Mouse (Mus musculus) forelimb bud, embryonic 11.5 days (tissue): ENCODE measurements around the gene Gapvd1.
A peak's percentile ranks its signal among the peaks of the same experiment; 100 is the strongest.
"Not testable (repeated sequence)": the region's sequence is repeated elsewhere in the genome, so short reads cannot be mapped to it uniquely, and the experiment has no call there.

ENCODE experiments used
- DNase-seq: peaks from one replicate; pipeline ENCODE4 v3.0.0-alpha.2; 2012; ENCODE audit warnings: low read depth, low spot score

Gapvd1 gene

GRCm38 (mm10) chr2:34754551-34755358, at the start of gene Gapvd1:
Gene Gapvd1 (minus strand): TSS chr2:34755232.
- peak; percentile 32 for DNase-seq

DNA sequence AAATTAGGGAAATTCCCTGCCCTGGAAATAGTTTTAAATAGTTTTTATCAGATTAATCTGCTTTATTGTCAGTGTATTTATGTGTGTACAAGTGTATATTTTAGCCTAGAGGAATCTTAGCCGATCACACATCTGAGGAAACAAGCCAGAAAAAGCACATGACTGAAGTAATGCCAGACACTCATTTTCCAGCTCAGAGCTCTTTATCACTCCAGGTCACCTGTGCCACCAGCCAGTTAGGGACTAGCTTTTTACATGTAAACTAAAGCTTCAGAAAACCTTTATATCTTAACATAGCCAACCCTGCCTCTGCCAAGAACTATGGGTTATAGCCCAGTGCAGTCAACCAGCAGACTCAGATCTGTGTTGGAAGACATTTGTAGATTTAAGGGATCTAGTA, 49.8 kb upstream of the Gapvd1 start:
- DNase-seq, result no peak

- DNase-seq, result no peak
Measured at GRCm38 (mm10) chr2:34804172-34804571, 49.1 kb upstream of the Gapvd1 start.

GRCm38 (mm10) chr2:34803746-34804145, 48.7 kb upstream of the Gapvd1 start:
- DNase-seq, result no peak

- not testable (repeated sequence) for DNase-seq
Measured at GRCm38 (mm10) chr2:34802565-34803245, 47.7 kb upstream of the Gapvd1 start.

- DNase-seq, result peak; percentile 99
Measured at GRCm38 (mm10) chr2:34801516-34802482, 46.8 kb upstream of the Gapvd1 start.

DNA sequence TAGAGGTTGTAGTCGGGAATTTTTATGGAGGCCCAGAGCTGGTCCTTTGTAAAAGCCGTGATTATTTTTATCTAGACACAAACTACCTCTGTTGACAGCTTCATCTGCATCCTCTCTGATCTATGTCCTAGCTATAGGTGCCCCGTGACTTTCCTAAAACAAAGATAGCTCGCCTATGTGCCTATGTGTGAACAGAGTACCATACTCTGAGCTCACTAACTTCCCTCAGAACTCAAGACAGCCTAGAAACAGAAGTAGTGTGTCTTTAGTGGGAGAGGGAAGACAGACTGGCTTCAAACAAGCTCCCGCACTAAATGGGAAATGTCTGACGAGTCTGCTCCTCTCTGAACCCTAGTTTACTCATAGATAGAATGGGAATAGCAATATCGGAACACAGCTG, 45.3 kb upstream of the Gapvd1 start:
- no peak for DNase-seq

GRCm38 (mm10) chr2:34799357-34800256, 44.6 kb upstream of the Gapvd1 start, which contains the start of gene Rabepk:
Gene Rabepk (minus strand): TSS chr2:34799912.
- DNase-seq, result peak; percentile 82

DNA sequence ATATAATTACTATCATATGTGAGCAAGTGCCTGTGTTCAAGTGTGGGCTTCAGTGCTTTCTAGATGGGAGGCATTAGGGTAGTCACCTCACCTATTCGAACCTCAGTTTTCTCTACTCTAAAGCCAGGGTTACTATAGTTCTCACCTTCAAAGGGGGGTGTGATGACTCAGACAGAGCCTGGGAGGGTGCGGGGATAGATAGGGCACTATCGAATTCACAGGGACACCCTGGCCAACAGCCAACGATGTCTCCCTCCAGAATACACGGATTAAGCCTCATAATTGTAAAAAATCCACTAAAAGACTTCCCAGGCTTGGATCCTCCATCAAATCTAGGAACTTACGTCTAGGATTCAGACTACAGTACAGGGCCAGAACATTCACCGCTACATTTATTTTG, 40.4 kb upstream of the Gapvd1 start:
- DNase-seq, result no peak

DNA sequence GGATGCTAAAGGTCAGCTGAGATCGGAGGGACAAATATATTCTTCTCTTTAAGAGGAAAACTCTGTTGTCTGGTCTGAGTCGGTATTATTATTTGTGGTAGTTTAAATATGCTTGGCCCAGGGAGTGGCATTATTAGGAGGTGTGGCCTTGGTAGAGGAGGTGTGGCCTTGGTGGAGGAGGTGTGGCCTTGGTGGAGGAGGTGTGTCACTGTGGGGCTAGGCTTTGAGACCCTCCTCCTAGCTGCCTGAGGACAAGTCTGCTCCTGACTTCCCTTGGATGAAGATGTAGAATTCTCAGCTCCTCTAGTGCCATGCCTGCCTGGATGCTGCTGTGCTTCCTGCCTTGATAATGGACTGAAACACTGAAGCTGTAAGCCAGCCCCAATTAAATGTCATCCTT, 39.5 kb upstream of the Gapvd1 start:
- no peak for DNase-seq

- not testable (repeated sequence) for DNase-seq
Measured at GRCm38 (mm10) chr2:34792543-34792942, 37.5 kb upstream of the Gapvd1 start.

DNA sequence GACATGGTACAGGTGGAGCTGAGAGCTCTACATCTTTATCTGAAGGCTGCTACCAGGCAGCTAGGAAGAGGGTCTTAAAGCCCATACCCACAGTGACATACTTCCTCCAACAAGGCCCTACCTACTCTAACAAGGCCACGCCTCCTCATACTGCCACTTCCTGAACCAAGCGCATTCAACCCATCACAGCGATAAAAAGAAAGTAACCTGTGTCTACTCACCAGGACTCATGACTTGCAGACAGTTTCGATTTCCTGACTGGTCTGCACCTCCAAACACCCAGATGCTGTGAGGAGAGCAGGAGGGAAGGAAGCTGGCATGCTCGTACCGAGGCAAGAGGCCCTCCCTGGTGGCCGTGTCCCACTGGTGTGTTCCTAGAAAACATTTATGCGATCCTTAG, 35.2 kb upstream of the Gapvd1 start:
- DNase-seq, result no peak

DNA sequence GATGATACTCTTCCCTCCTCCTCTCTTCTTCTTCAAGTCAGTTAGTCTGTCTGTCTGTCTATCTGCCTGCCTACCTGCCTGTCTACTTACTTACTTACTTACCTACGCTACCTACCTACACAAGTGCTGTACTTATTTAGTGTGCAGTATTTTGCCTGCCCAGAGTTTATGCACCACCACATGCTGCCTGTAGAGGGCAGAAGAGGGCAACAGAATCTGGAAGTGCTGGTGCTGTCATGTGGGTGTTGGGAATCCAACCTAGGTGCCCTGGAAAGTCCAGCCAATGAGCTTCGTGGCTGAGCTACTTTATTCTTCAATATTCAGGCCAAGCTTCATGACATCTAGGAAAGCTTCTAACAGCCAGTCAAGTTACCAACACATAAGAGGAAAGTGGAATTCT, 29.1 kb upstream of the Gapvd1 start:
- peak; percentile 48 for DNase-seq

GRCm38 (mm10) chr2:34783064-34784020, 28.3 kb upstream of the Gapvd1 start:
- DNase-seq, result no peak

GRCm38 (mm10) chr2:34777237-34777868, 22.3 kb upstream of the Gapvd1 start:
- no peak for DNase-seq

DNA sequence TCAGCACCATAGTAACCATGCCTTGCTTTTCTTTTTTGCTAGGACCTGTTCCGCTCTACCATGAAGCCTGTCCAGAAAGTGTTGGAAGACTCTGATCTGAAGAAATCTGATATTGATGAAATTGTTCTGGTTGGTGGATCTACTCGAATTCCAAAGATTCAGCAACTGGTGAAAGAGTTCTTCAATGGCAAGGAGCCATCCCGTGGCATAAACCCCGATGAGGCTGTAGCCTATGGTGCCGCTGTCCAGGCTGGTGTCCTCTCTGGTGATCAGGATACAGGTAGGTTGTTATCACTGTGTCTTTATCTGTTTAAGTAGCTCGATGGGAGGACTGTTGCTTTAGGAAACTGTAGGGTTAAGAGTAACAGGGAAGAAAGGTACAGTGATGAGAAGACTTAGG, 19.5 kb upstream of the Gapvd1 start:
- DNase-seq, result no peak

DNA sequence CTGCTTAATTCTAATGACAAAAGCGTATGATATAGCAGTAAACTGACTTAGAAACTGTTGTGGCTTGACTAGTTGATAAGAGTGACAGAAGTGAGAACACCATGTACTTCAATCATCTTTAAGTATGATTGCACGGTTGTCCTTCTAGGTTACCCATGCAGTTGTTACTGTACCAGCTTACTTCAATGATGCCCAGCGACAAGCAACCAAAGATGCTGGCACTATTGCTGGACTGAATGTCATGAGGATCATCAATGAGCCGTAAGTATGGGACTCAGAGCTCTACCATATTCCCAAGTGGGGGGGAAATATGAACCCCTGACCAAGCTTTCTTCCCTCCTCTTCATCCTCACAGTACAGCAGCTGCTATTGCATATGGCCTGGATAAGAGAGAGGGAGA, 18.6 kb upstream of the Gapvd1 start:
- DNase-seq, result no peak

DNA sequence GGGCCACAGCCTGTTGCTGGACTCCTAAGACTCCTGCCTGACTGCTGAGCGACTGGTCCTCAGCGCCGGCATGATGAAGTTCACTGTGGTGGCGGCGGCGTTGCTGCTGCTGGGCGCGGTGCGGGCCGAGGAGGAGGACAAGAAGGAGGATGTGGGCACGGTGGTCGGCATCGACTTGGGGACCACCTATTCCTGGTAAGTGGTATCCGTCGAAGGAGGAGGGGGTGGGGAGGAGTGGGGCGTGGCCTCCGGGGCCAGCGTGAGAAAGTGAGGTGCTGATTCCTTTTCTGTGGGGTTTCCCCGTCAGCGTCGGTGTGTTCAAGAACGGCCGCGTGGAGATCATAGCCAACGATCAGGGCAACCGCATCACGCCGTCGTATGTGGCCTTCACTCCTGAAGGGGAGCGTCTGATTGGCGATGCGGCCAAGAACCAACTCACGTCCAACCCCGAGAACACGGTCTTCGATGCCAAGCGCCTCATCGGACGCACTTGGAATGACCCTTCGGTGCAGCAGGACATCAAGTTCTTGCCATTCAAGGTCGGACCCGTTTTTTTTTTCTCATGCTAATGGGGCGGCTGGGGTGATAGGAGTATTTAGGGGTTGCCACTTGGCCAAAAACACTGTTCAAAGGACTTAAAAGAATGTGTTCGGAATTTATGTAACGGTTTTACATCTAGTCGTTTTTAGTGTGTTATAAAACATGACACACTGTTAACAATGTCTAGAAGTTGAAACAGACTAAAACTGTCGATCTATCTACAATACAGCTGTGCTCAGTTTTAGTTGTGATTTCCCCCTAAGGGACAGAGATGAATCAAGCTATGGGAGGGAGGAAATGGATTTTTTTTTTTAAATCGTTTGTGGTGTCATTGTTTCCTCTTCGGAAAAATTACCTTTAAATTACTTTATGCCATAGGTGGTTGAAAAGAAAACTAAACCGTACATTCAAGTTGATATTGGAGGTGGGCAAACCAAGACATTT, 17.5 kb upstream of the Gapvd1 start:
- peak; percentile 46 for DNase-seq
